Mouse (Mus musculus): ENCODE data around the gene Trip13. TPM values are rescaled to one million over a fixed set of nuclear protein-coding genes. Genes with fewer than 3 reads are reported as not detected.
A peak's percentile ranks its signal among the peaks of the same experiment; 100 is the strongest.

Trip13 gene
- polyA plus RNA-seq, 1 experiment from 2014 or later = 27.0 TPM

- Histone ChIP-seq H3K36me3 (peaks cover 39% of the 10 kb centered on the region), H3K9ac (no peak overlapping the region), H3K4me2 (replicated peaks) (no peak overlapping the region), H3K9me3 (no peaks in the 10 kb centered on the region), H3K27ac (no peak overlapping the region), H3K27me3 (replicated peaks) (no peaks in the 10 kb centered on the region), H3K4me1 (peaks cover 16% of the 10 kb centered on the region), H3K4me3 (no peak overlapping the region)
- ATAC-seq (ENCODE audit: low FRiP score, low read depth) = no peak
- WGBS = 94% methylated on average over 5 of the region's 5 CpGs
These were observed 1.5 kb upstream of the Trip13 start for GRCm38 (mm10) chr13:73939101-73939500.

- Histone ChIP-seq H3K4me3 (peak overlapping the region; percentile 71), H3K27me3 (replicated peaks) (no peaks in the 10 kb centered on the region), H3K9ac (peak overlapping the region; percentile 76), H3K9me3 (no peaks in the 10 kb centered on the region), H3K27ac (no peak overlapping the region), H3K36me3 (peaks cover 29% of the 10 kb centered on the region), H3K4me1 (peaks cover 16% of the 10 kb centered on the region), H3K4me2 (replicated peaks) (peak overlapping the region; percentile 83)
- ATAC-seq (ENCODE audit: low FRiP score, low read depth) = peak; percentile 6
- WGBS = 47% methylated on average over 13 of the region's 13 CpGs
These were observed 585 bp upstream of the Trip13 start for GRCm38 (mm10) chr13:73938177-73938560.

- 11% methylated on average over 5 of the region's 5 CpGs for WGBS
- Histone ChIP-seq H3K27me3 (replicated peaks) (no peaks in the 10 kb centered on the region), H3K36me3 (peaks cover 23% of the 10 kb centered on the region), H3K9ac (peak overlapping the region; percentile 76), H3K9me3 (no peaks in the 10 kb centered on the region), H3K27ac (no peak overlapping the region), H3K4me3 (peak overlapping the region; percentile 71), H3K4me1 (peaks cover 16% of the 10 kb centered on the region), H3K4me2 (replicated peaks) (peak overlapping the region; percentile 83)
- ATAC-seq (ENCODE audit: low FRiP score, low read depth) = peak; percentile 49; the same call in 1 of the 2 replicates
These were observed 655 bp downstream of the Trip13 start for GRCm38 (mm10) chr13:73936938-73937320.

GRCm38 (mm10) chr13:73932201-73932600 lies 5.4 kb downstream of the Trip13 start:
- Histone ChIP-seq H3K9ac (no peak overlapping the region), H3K27ac (no peak overlapping the region), H3K4me1 (peaks cover 8% of the 10 kb centered on the region; the same call in 1 of the 2 replicates), H3K4me3 (no peak overlapping the region), H3K4me2 (replicated peaks) (no peak overlapping the region), H3K9me3 (no peaks in the 10 kb centered on the region), H3K27me3 (replicated peaks) (no peaks in the 10 kb centered on the region), H3K36me3 (peaks cover 30% of the 10 kb centered on the region)
- WGBS = 91% methylated on average over 10 of the region's 10 CpGs
- ATAC-seq (ENCODE audit: low FRiP score, low read depth) = no peak

GRCm38 (mm10) chr13:73913066-73913465 lies 24.5 kb downstream of the Trip13 start:
- Histone ChIP-seq H3K9me3 (no peaks in the 10 kb centered on the region), H3K36me3 (peaks cover 41% of the 10 kb centered on the region), H3K27me3 (replicated peaks) (no peaks in the 10 kb centered on the region), H3K9ac (no peak overlapping the region), H3K4me2 (replicated peaks) (no peak overlapping the region), H3K4me1 (no peaks in the 10 kb centered on the region), H3K4me3 (no peak overlapping the region), H3K27ac (no peak overlapping the region)
- 94% methylated on average over 4 of the region's 4 CpGs for WGBS
- ATAC-seq (ENCODE audit: low FRiP score, low read depth) = no peak

- Histone ChIP-seq H3K9me3 (no peaks in the 10 kb centered on the region), H3K27me3 (replicated peaks) (no peaks in the 10 kb centered on the region), H3K36me3 (peaks cover 3% of the 10 kb centered on the region; the same call in 1 of the 2 replicates), H3K4me2 (replicated peaks) (no peak overlapping the region), H3K4me1 (no peaks in the 10 kb centered on the region), H3K4me3 (no peak overlapping the region), H3K9ac (no peak overlapping the region), H3K27ac (no peak overlapping the region)
- 66% methylated on average over 2 of the region's 2 CpGs for WGBS
- ATAC-seq (ENCODE audit: low FRiP score, low read depth) = peak; percentile 68; the same call in 1 of the 2 replicates
These were observed 29.7 kb downstream of the Trip13 start for GRCm38 (mm10) chr13:73907683-73908412.

- ATAC-seq (ENCODE audit: low FRiP score, low read depth) = no peak
- H3K27ac ChIP-seq = no peak overlapping the region
- H3K4me2 ChIP-seq (replicated peaks) = no peak overlapping the region
- 88% methylated on average over 5 of the region's 5 CpGs for WGBS
- H3K4me1 ChIP-seq = no peaks in the 10 kb centered on the region
- no peak overlapping the region for H3K9ac ChIP-seq
- no peaks in the 10 kb centered on the region for H3K27me3 ChIP-seq (replicated peaks)
- H3K9me3 ChIP-seq = no peaks in the 10 kb centered on the region
- 0 out of 2 replicates have a peak, but pooled peaks cover 3% of the 10 kb centered on the region for H3K36me3 ChIP-seq
- no peak overlapping the region for H3K4me3 ChIP-seq
These were observed 30.4 kb downstream of the Trip13 start for GRCm38 (mm10) chr13:73907136-73907535.

GRCm38 (mm10) chr13:73897561-73897960 lies 40.0 kb downstream of the Trip13 start:
- Histone ChIP-seq H3K4me3 (no peak overlapping the region), H3K27me3 (replicated peaks) (no peaks in the 10 kb centered on the region), H3K4me1 (no peaks in the 10 kb centered on the region), H3K9me3 (no peaks in the 10 kb centered on the region; the same call in 1 of the 2 replicates), H3K27ac (no peak overlapping the region), H3K9ac (no peak overlapping the region), H3K4me2 (replicated peaks) (no peak overlapping the region), H3K36me3 (no peaks in the 10 kb centered on the region)
- WGBS = 88% methylated on average over 3 of the region's 3 CpGs
- no peak for ATAC-seq (ENCODE audit: low FRiP score, low read depth)

- no peak overlapping the region for H3K9ac ChIP-seq
- no peak overlapping the region for H3K4me3 ChIP-seq
- H3K27ac ChIP-seq = no peak overlapping the region
- no peaks in the 10 kb centered on the region for H3K36me3 ChIP-seq
- 63% methylated on average over 6 of the region's 6 CpGs for WGBS
- no peak overlapping the region for H3K4me2 ChIP-seq (replicated peaks)
- ATAC-seq (ENCODE audit: low FRiP score, low read depth) = no peak
- H3K27me3 ChIP-seq (replicated peaks) = no peaks in the 10 kb centered on the region
- H3K9me3 ChIP-seq = no peaks in the 10 kb centered on the region; the same call in 1 of the 2 replicates
- H3K4me1 ChIP-seq = no peaks in the 10 kb centered on the region
These were observed 44.9 kb downstream of the Trip13 start for GRCm38 (mm10) chr13:73892493-73893178.

GRCm38 (mm10) chr13:73887415-73887874 lies 50.1 kb downstream of the Trip13 start:
- Histone ChIP-seq H3K27ac (no peak overlapping the region), H3K4me1 (no peaks in the 10 kb centered on the region), H3K4me3 (no peak overlapping the region), H3K9ac (no peak overlapping the region), H3K27me3 (replicated peaks) (no peaks in the 10 kb centered on the region), H3K9me3 (no peaks in the 10 kb centered on the region), H3K4me2 (replicated peaks) (no peak overlapping the region), H3K36me3 (no peaks in the 10 kb centered on the region)
- no peak for ATAC-seq (ENCODE audit: low FRiP score, low read depth)
- WGBS = 68% methylated on average over 4 of the region's 4 CpGs

GRCm38 (mm10) chr13:73886601-73887000 lies 51.0 kb downstream of the Trip13 start:
- no peak overlapping the region for H3K4me2 ChIP-seq (replicated peaks)
- H3K4me3 ChIP-seq = no peak overlapping the region
- WGBS = 73% methylated on average over 5 of the region's 5 CpGs
- no peak overlapping the region for H3K27ac ChIP-seq
- H3K27me3 ChIP-seq (replicated peaks) = no peaks in the 10 kb centered on the region
- no peak overlapping the region for H3K9ac ChIP-seq
- H3K9me3 ChIP-seq = no peaks in the 10 kb centered on the region
- H3K4me1 ChIP-seq = no peaks in the 10 kb centered on the region
- H3K36me3 ChIP-seq = no peaks in the 10 kb centered on the region
- no peak for ATAC-seq (ENCODE audit: low FRiP score, low read depth)

GRCm38 (mm10) chr13:73886066-73886465 lies 51.5 kb downstream of the Trip13 start:
- H3K27me3 ChIP-seq (replicated peaks) = no peaks in the 10 kb centered on the region
- no peak for ATAC-seq (ENCODE audit: low FRiP score, low read depth)
- no peak overlapping the region for H3K4me3 ChIP-seq
- no peaks in the 10 kb centered on the region for H3K36me3 ChIP-seq
- H3K9ac ChIP-seq = no peak overlapping the region
- no peak overlapping the region for H3K27ac ChIP-seq
- H3K4me2 ChIP-seq (replicated peaks) = no peak overlapping the region
- 77% methylated on average over 4 of the region's 4 CpGs for WGBS
- no peaks in the 10 kb centered on the region for H3K9me3 ChIP-seq
- no peaks in the 10 kb centered on the region for H3K4me1 ChIP-seq

All from neural tube, embryonic 12.5 days (tissue).